Mouse (Mus musculus) liver, embryonic 16.5 days (tissue): ENCODE measurements around the gene Itga7. TPM values are rescaled to one million over a fixed set of nuclear protein-coding genes. Genes with fewer than 3 reads are reported as not detected.

ENCODE experiments used
- ATAC-seq: fragments of 200-750 bp; cut with Nextera tagmentation; 2 replicates; pipeline ENCODE4 v1.8.0; 2017; ENCODE audit warnings: low read depth, mild to moderate bottlenecking, moderate number of reproducible peaks, moderate library complexity
- H3K27ac ChIP-seq: fragments of 300-500 bp; sonication (generic); 2 replicates; pipeline ENCODE4 v1.5.1; 2014; ENCODE audit warnings: mild to moderate bottlenecking, low read length
- H3K27me3 ChIP-seq: fragments of 300-500 bp; sonication (generic); 2 replicates; pipeline ENCODE4 v1.6.1; 2014; ENCODE audit warnings: low read depth, low read length, mixed read lengths; ENCODE audit not compliant: control insufficient read depth, insufficient read depth
- H3K36me3 ChIP-seq: fragments of 300-500 bp; sonication (generic); 2 replicates; pipeline ENCODE4 v1.6.1; 2014; ENCODE audit warnings: mild to moderate bottlenecking; ENCODE audit not compliant: control insufficient read depth, insufficient read depth
- H3K4me1 ChIP-seq: fragments of 300-500 bp; sonication (generic); 2 replicates; pipeline ENCODE4 v1.6.1; 2014; ENCODE audit warnings: low read depth, low read length, mixed read lengths; ENCODE audit not compliant: control insufficient read depth
- H3K4me2 ChIP-seq: fragments of 300-500 bp; sonication (generic); 2 replicates; pipeline ENCODE4 v1.6.1; 2014; ENCODE audit warnings: low read depth, low read length, mixed read lengths
- H3K4me3 ChIP-seq: fragments of 300-500 bp; sonication (generic); 2 replicates; pipeline ENCODE4 v1.5.1; 2014; ENCODE audit warnings: low read depth, mild to moderate bottlenecking, low read length
- H3K9ac ChIP-seq: fragments of 300-500 bp; sonication (generic); 2 replicates; pipeline ENCODE4 v1.6.1; 2014; ENCODE audit warnings: low read depth, low read length
- H3K9me3 ChIP-seq: fragments of 300-500 bp; sonication (generic); replicated peaks from 2 replicates; pipeline ENCODE4 v1.6.1; 2016; ENCODE audit warnings: low read length; ENCODE audit not compliant: control insufficient read depth
- WGBS: fragments of 180-500 bp; shearing (Covaris S2); extraction: QIAGEN DNeasy Blood & Tissue Kit; methylation state at CpG from one replicate; pipeline ENCODE4 v1.1.7; 2014; ENCODE audit not compliant: insufficient replicate concordance; 5-methylcytosine and 5-hydroxymethylcytosine counted together
- polyA plus RNA-seq: library from polyadenylated mRNA; unstranded; fragments of >200 nt; fragmentation: Nextera tagmentation; extraction: Ambion mirVana; gene quantifications from 2 replicates; pipeline ENCODE4 v1.2.1, GENCODE M21; 2015

Gene Itga7
- polyA plus RNA-seq, 1 experiment from 2014 or later: 0.83 TPM

- Histone ChIP-seq H3K27ac (no peak overlapping the region), H3K4me3 (no peak overlapping the region), H3K9ac (no peak overlapping the region), H3K4me1 (no peaks in the 10 kb centered on the region; the same call in 1 of the 2 replicates), H3K4me2 (no peak overlapping the region; the same call in 1 of the 2 replicates), H3K36me3 (no peaks in the 10 kb centered on the region), H3K9me3 (no peaks in the 10 kb centered on the region), H3K27me3 (peaks cover 57% of the 10 kb centered on the region)
- ATAC-seq: no peak
- 5% methylated on average over 17 of the region's 17 CpGs for WGBS
Measured at GRCm38 (mm10) chr10:128895952-128896693, 37.5 kb upstream of the Itga7 start.

GRCm38 (mm10) chr10:128896807-128897206 is 36.8 kb upstream of the Itga7 start:
- Histone ChIP-seq H3K27ac (no peak overlapping the region), H3K4me1 (no peaks in the 10 kb centered on the region; the same call in 1 of the 2 replicates), H3K4me2 (no peak overlapping the region), H3K4me3 (no peak overlapping the region), H3K27me3 (peaks cover 50% of the 10 kb centered on the region), H3K9me3 (no peaks in the 10 kb centered on the region), H3K9ac (no peak overlapping the region), H3K36me3 (no peaks in the 10 kb centered on the region)
- 15% methylated on average over 1 of the region's 1 CpGs for WGBS
- no peak for ATAC-seq

GRCm38 (mm10) chr10:128897501-128897900 is 36.1 kb upstream of the Itga7 start:
- Histone ChIP-seq H3K4me3 (no peak overlapping the region), H3K9ac (no peak overlapping the region), H3K9me3 (no peaks in the 10 kb centered on the region), H3K4me2 (no peak overlapping the region), H3K4me1 (no peaks in the 10 kb centered on the region; the same call in 1 of the 2 replicates), H3K27me3 (peaks cover 43% of the 10 kb centered on the region), H3K27ac (no peak overlapping the region), H3K36me3 (no peaks in the 10 kb centered on the region)
- WGBS: 17% methylated on average over 1 of the region's 1 CpGs
- ATAC-seq: no peak

GRCm38 (mm10) chr10:128899759-128900490 is 33.7 kb upstream of the Itga7 start:
- Histone ChIP-seq H3K9ac (no peak overlapping the region), H3K4me3 (no peak overlapping the region), H3K27ac (no peak overlapping the region), H3K4me2 (no peak overlapping the region), H3K27me3 (peaks cover 20% of the 10 kb centered on the region), H3K9me3 (no peaks in the 10 kb centered on the region), H3K36me3 (no peaks in the 10 kb centered on the region), H3K4me1 (no peaks in the 10 kb centered on the region; the same call in 1 of the 2 replicates)
- 46% methylated on average over 6 of the region's 6 CpGs for WGBS
- no peak for ATAC-seq

- no peak within 1 kb of the TSS for H3K27ac ChIP-seq
- H3K27me3 ChIP-seq: peaks cover 13% of the 10 kb centered on the region
- 62% methylated on average over 3 of the region's 3 CpGs for WGBS
- no peak within 1 kb of the TSS for H3K4me2 ChIP-seq
- ATAC-seq: no peak
- no peaks in the 10 kb centered on the region for H3K9me3 ChIP-seq
- H3K4me3 ChIP-seq: no peak within 1 kb of the TSS
- no peak within 1 kb of the TSS for H3K9ac ChIP-seq
- H3K36me3 ChIP-seq: no peaks in the 10 kb centered on the region
- no peaks in the 10 kb centered on the region; the same call in 1 of the 2 replicates for H3K4me1 ChIP-seq
Measured at GRCm38 (mm10) chr10:128900698-128901097, 32.9 kb upstream of the Itga7 start, which contains the start of gene Cd63. Cd63 (plus strand) TSS chr10:128900989.

- H3K4me1 ChIP-seq: no peaks in the 10 kb centered on the region
- 48% methylated on average over 1 of the region's 1 CpGs for WGBS
- peaks cover 6% of the 10 kb centered on the region for H3K27me3 ChIP-seq
- H3K9me3 ChIP-seq: no peaks in the 10 kb centered on the region
- no peak overlapping the region for H3K27ac ChIP-seq
- H3K9ac ChIP-seq: no peak overlapping the region
- peak; percentile 32; the same call in 1 of the 2 replicates for ATAC-seq
- no peak overlapping the region for H3K4me3 ChIP-seq
- no peaks in the 10 kb centered on the region for H3K36me3 ChIP-seq
- no peak overlapping the region for H3K4me2 ChIP-seq
Measured at GRCm38 (mm10) chr10:128901409-128901808, 32.2 kb upstream of the Itga7 start.

- no peak overlapping the region for H3K4me3 ChIP-seq
- no peak overlapping the region for H3K4me2 ChIP-seq
- H3K36me3 ChIP-seq: no peaks in the 10 kb centered on the region
- no peaks in the 10 kb centered on the region for H3K27me3 ChIP-seq
- no peaks in the 10 kb centered on the region for H3K4me1 ChIP-seq
- H3K9ac ChIP-seq: no peak overlapping the region
- WGBS: 30% methylated on average over 3 of the region's 3 CpGs
- H3K27ac ChIP-seq: no peak overlapping the region
- no peak for ATAC-seq
- no peaks in the 10 kb centered on the region for H3K9me3 ChIP-seq
Measured at GRCm38 (mm10) chr10:128902409-128902988, 31.1 kb upstream of the Itga7 start.

GRCm38 (mm10) chr10:128904812-128905211 is 28.8 kb upstream of the Itga7 start:
- no peaks in the 10 kb centered on the region; the same call in 1 of the 2 replicates for H3K4me1 ChIP-seq
- no peak overlapping the region for H3K4me3 ChIP-seq
- peaks cover 20% of the 10 kb centered on the region for H3K27me3 ChIP-seq
- 61% methylated on average over 5 of the region's 5 CpGs for WGBS
- H3K9me3 ChIP-seq: no peaks in the 10 kb centered on the region
- no peak overlapping the region for H3K27ac ChIP-seq
- H3K36me3 ChIP-seq: no peaks in the 10 kb centered on the region
- no peak overlapping the region for H3K9ac ChIP-seq
- no peak for ATAC-seq
- H3K4me2 ChIP-seq: no peak overlapping the region
